ENCODE assay signal across 13 mouse cellular contexts in genomic region chr8:91528967-91529366, GRCm38 (mm10).
DNase-seq lines count a peak whose midpoint lies in the region; ATAC-seq and TF ChIP-seq lines count a peak whose summit lies in the region.
"Had no signal": no experiment of that assay in that cellular context is flagged by ENCODE, and none has a peak within 500 bp of the region (broad histone marks: within the 10 kb centered on the region; RNA-seq: fewer than 3 reads in every experiment).

No protein-coding gene starts in this region.

- H3K4me1 ChIP-seq in hindbrain, embryonic 14.5 days (replicated peaks; ENCODE audit: control insufficient read depth, insufficient read depth, low read length): peaks cover 33% of the 10 kb centered on the region
- H3K4me1 ChIP-seq in hindbrain, embryonic 13.5 days (replicated peaks): peaks cover 46% of the 10 kb centered on the region
- H3K4me1 ChIP-seq in MEL (ENCODE audit: control insufficient read depth in 1 of 2, insufficient read depth in 2 of 2, low read length in 2 of 2): peaks cover 8 to 21% of the 10 kb centered on the region in 2 experiments

- no peaks in the 10 kb centered on the region for H3K9me3 ChIP-seq in hindbrain, embryonic 14.5 days (ENCODE audit: control insufficient read depth, low read length)
- H3K9me3 ChIP-seq in hindbrain, embryonic 13.5 days: no peaks in the 10 kb centered on the region
- H3K9me3 ChIP-seq in MEL (replicated peaks; ENCODE audit: insufficient read depth, low read length): no peaks in the 10 kb centered on the region
- H3K9me3 ChIP-seq: embryonic facial prominence, embryonic 15.5 days; forebrain, embryonic 15.5 days had no signal

- no peak for ATAC-seq in hindbrain, embryonic 14.5 days (ENCODE audit: low FRiP score)
- no peak for ATAC-seq in hindbrain, embryonic 13.5 days (ENCODE audit: low FRiP score)
- ATAC-seq: forebrain, embryonic 15.5 days had no signal

- no peak overlapping the region for H3K27ac ChIP-seq in hindbrain, embryonic 14.5 days
- H3K27ac ChIP-seq in hindbrain, embryonic 13.5 days: no peak overlapping the region
- no peak overlapping the region for H3K27ac ChIP-seq in MEL (ENCODE audit: control insufficient read depth, low read depth, low read length)
- H3K27ac ChIP-seq: embryonic facial prominence, embryonic 15.5 days; forebrain, embryonic 15.5 days; left cerebral cortex, adult 2 months; liver, embryonic 14.5 days had no signal

- H3K4me3 ChIP-seq in hindbrain, embryonic 14.5 days (replicated peaks; ENCODE audit: low read length): no peak overlapping the region
- H3K4me3 ChIP-seq in hindbrain, embryonic 13.5 days: no peak overlapping the region
- H3K4me3 ChIP-seq in MEL (ENCODE audit: control insufficient read depth in 1 of 2, insufficient read depth in 1 of 2, low read depth in 2 of 2, low read length in 2 of 2): no peak overlapping the region
- H3K4me3 ChIP-seq: embryonic facial prominence, embryonic 15.5 days; forebrain, embryonic 15.5 days; left cerebral cortex, adult 2 months had no signal

- no peak; a peak in 1 of 4 replicates for TF ChIP-seq EP300 in MEL (IDR thresholded peaks at IDR 0.05; ENCODE audit: low read depth in 1 of 2, low read length in 2 of 2)

- no peaks in the 10 kb centered on the region for H3K36me3 ChIP-seq in hindbrain, embryonic 14.5 days (replicated peaks; ENCODE audit: control insufficient read depth, insufficient read depth)
- H3K36me3 ChIP-seq in hindbrain, embryonic 13.5 days: no peaks in the 10 kb centered on the region
- H3K36me3 ChIP-seq in MEL (ENCODE audit: control insufficient read depth in 1 of 2, insufficient read depth in 2 of 2, low read length in 2 of 2): peaks cover 0 to 14% of the 10 kb centered on the region in 2 experiments
- H3K36me3 ChIP-seq: embryonic facial prominence, embryonic 15.5 days; forebrain, embryonic 15.5 days had no signal

- H3K79me2 ChIP-seq in MEL (ENCODE audit: control insufficient read depth, insufficient read depth, low read length, poor library complexity): no peaks in the 10 kb centered on the region

- peaks cover 21% of the 10 kb centered on the region for H3K27me3 ChIP-seq in hindbrain, embryonic 14.5 days (ENCODE audit: control insufficient read depth, insufficient read depth, low read length)
- peaks cover 63% of the 10 kb centered on the region for H3K27me3 ChIP-seq in hindbrain, embryonic 13.5 days
- H3K27me3 ChIP-seq in MEL (ENCODE audit: control insufficient read depth in 1 of 2, insufficient read depth in 2 of 2, low read length in 2 of 2): no peaks in the 10 kb centered on the region
- H3K27me3 ChIP-seq: embryonic facial prominence, embryonic 15.5 days had no signal

- no peak overlapping the region for H3K9ac ChIP-seq in hindbrain, embryonic 14.5 days
- H3K9ac ChIP-seq in hindbrain, embryonic 13.5 days: no peak overlapping the region
- H3K9ac ChIP-seq in MEL (ENCODE audit: control insufficient read depth, low read depth, low read length, poor library complexity, severe bottlenecking): no peak overlapping the region
- H3K9ac ChIP-seq: embryonic facial prominence, embryonic 15.5 days; forebrain, embryonic 15.5 days; liver, embryonic 14.5 days had no signal

- TF ChIP-seq RAD21 in MEL (IDR thresholded peaks at IDR 0.05; ENCODE audit: low read depth, low read length): no peak

- no peak for TF ChIP-seq CTCF in MEL (IDR thresholded peaks at IDR 0.05 in 2 of 3, conservative IDR thresholded peaks at IDR 0.05 in 1 of 3; ENCODE audit: control insufficient read depth in 1 of 3, insufficient read depth in 1 of 3, low read depth in 2 of 3, low read length in 3 of 3, poor library complexity in 1 of 3, severe bottlenecking in 1 of 3)

- TF ChIP-seq POLR2A in MEL (IDR thresholded peaks at IDR 0.05; ENCODE audit: control insufficient read depth in 1 of 2, insufficient read depth in 1 of 2, low read depth in 1 of 2, low read length in 2 of 2, poor library complexity in 1 of 2): no peak

- H3K4me2 ChIP-seq in hindbrain, embryonic 14.5 days (replicated peaks): no peak overlapping the region
- no peak overlapping the region for H3K4me2 ChIP-seq in hindbrain, embryonic 13.5 days
- H3K4me2 ChIP-seq: embryonic facial prominence, embryonic 15.5 days; forebrain, embryonic 15.5 days had no signal

- 65% methylated on average over 2 of the region's 2 CpGs for WGBS in hindbrain, embryonic 14.5 days
- 74% methylated on average over 2 of the region's 2 CpGs for WGBS in hindbrain, embryonic 13.5 days

- peak; percentile 49 for DNase-seq in hindbrain, embryonic 14.5 days (ENCODE audit: low spot score)
- DNase-seq in left cerebral cortex, adult 18-20 months (ENCODE audit: low spot score in 2 of 2): peak; percentile 18
- no peak for DNase-seq in left cerebral cortex, adult 11 months (ENCODE audit: low spot score)
- DNase-seq in MEL (ENCODE audit: low read depth, low spot score): peak; percentile 58
- peak; percentile 64 to 71 for DNase-seq in kidney, postnatal 25 days
- DNase-seq in gastrocnemius, postnatal 10 days: no peak
- no peak for DNase-seq in frontal cortex, postnatal 25 days (ENCODE audit: low spot score in 2 of 2)
- DNase-seq: gastrocnemius, postnatal 14 days had no signal

TF ChIP-seq in MEL, 35 proteins besides CTCF, POLR2A, EP300 and RAD21:
- no peak for TF ChIP-seq MEF2A (IDR thresholded peaks at IDR 0.05; ENCODE audit: extremely low read depth, insufficient replicate concordance, low read depth, low read length, poor library complexity, severe bottlenecking)
- no peak for TF ChIP-seq MYB (IDR thresholded peaks at IDR 0.05; ENCODE audit: low read depth, low read length)
- TF ChIP-seq MYC (IDR thresholded peaks at IDR 0.05; ENCODE audit: low read depth, low read length): no peak
- no peak for TF ChIP-seq JUND (IDR thresholded peaks at IDR 0.05; ENCODE audit: low read depth, low read length)
- TF ChIP-seq USF1 (IDR thresholded peaks at IDR 0.05; ENCODE audit: low read depth, low read length): peak; percentile 80
- peak; percentile 61; the same call in 1 of the 2 replicates for TF ChIP-seq MXI1 (IDR thresholded peaks at IDR 0.05; ENCODE audit: low read depth, low read length)
- peak; percentile 54 for TF ChIP-seq ETS1 (IDR thresholded peaks at IDR 0.05; ENCODE audit: low read depth, low read length)
- TF ChIP-seq GABPA (IDR thresholded peaks at IDR 0.05; ENCODE audit: low read depth, low read length): no peak

Comparison
In these comparisons a context has a peak if more than half of its experiments do, and no peak if none do; other contexts are left out.
1. DNase-seq: peak in hindbrain, embryonic 14.5 days (single experiment), left cerebral cortex, adult 18-20 months (2 of 2), MEL (single experiment) and kidney, postnatal 25 days (2 of 2); none in left cerebral cortex, adult 11 months (single experiment), gastrocnemius, postnatal 10 days (single experiment) and frontal cortex, postnatal 25 days (0 of 2).